Mouse (Mus musculus): ENCODE measurements around the gene Asic2.

- TF ChIP-seq EP300 (optimal IDR thresholded peaks at IDR 0.05) (no peak), CTCF (IDR thresholded peaks at IDR 0.05; ENCODE audit: low read depth) (no peak)
These were observed 821.6 kb downstream of the Asic2 start for GRCm38 (mm10) chr11:81146574-81147157.

Data from stomach, postnatal 0 days (tissue).